Mouse (Mus musculus) embryonic fibroblast, embryonic 13.5 days (primary cell): ENCODE data around the gene Glis1.

Source experiments
- CTCF ChIP-seq: IDR thresholded peaks from 2 replicates; pipeline ENCODE4 v1.5.1; 2011; ENCODE audit warnings: mild to moderate bottlenecking, control low read depth, low read length, moderate library complexity, borderline replicate concordance; ENCODE audit not compliant: insufficient read depth
- POLR2A ChIP-seq: IDR thresholded peaks from 2 replicates; pipeline ENCODE4 v1.6.1; 2011; ENCODE audit warnings: low read depth, mild to moderate bottlenecking, control low read depth, low read length, moderate library complexity

- TF ChIP-seq CTCF (no peak), POLR2A (no peak)
Observed at GRCm38 (mm10) chr4:107621366-107621765, 187.0 kb downstream of the Glis1 start.
